Mouse (Mus musculus): ENCODE data around the gene Aym1.

DNA sequence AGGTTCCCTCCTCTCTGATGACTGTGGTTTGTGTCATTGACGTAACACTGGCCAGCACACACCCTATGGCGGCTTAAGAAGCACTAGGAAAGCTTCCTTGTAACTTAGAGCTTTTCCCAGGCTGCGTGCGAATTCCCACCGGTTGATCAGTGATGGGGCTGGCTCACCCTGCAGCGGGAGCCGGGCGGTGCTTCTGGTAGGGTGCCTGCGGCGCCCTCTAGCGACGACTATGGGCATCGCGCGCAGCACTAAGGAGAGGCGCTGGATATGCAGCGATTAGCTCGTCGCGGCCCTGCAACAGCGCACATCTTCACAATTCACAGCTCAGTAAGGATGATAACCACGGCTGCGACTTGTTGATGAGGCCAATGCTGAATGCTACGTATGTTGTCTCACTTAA is 43.1 kb upstream of the Aym1 start:
- TF ChIP-seq EP300 (IDR thresholded peaks at IDR 0.05; ENCODE audit: low read depth) (no peak), CTCF (IDR thresholded peaks at IDR 0.05; ENCODE audit: low read depth) (peak; percentile 70)

Measured in liver, postnatal 0 days (tissue).